In genomic region chr1:43803906-43804474, GRCm38 (mm10) we compare ENCODE assay signal across 29 mouse cellular contexts. TPM values are rescaled to one million over a fixed set of nuclear protein-coding genes. Genes with fewer than 3 reads are reported as not detected.
A peak's percentile ranks its signal among the peaks of the same experiment; 100 is the strongest.
DNase-seq lines count a peak whose midpoint lies in the region; ATAC-seq lines count a peak whose summit lies in the region.
"Had no signal": no experiment of that assay in that cellular context is flagged by ENCODE, and none has a peak within 500 bp of the region (broad histone marks: within the 10 kb centered on the region; RNA-seq: fewer than 3 reads in every experiment).

No protein-coding gene starts in this region.

- H3K9me3 ChIP-seq in heart, embryonic 10.5 days = no peaks in the 10 kb centered on the region
- no peaks in the 10 kb centered on the region for H3K9me3 ChIP-seq in hindbrain, embryonic 13.5 days
- H3K9me3 ChIP-seq: embryonic facial prominence, embryonic 13.5 days; embryonic facial prominence, embryonic 15.5 days; forebrain, embryonic 10.5 days; forebrain, embryonic 12.5 days; forebrain, embryonic 15.5 days; G1E had no signal

- 83% methylated on average over 1 of the region's 1 CpGs for WGBS in heart, embryonic 10.5 days
- WGBS in hindbrain, embryonic 13.5 days = 96% methylated on average over 1 of the region's 1 CpGs

- no peak overlapping the region for H3K4me2 ChIP-seq in hindbrain, embryonic 13.5 days
- H3K4me2 ChIP-seq: embryonic facial prominence, embryonic 13.5 days; embryonic facial prominence, embryonic 15.5 days; forebrain, embryonic 12.5 days; forebrain, embryonic 15.5 days had no signal

- H3K4me1 ChIP-seq in heart, embryonic 10.5 days = no peaks in the 10 kb centered on the region
- H3K4me1 ChIP-seq in hindbrain, embryonic 13.5 days (replicated peaks) = no peaks in the 10 kb centered on the region
- H3K4me1 ChIP-seq: embryonic facial prominence, embryonic 13.5 days; embryonic facial prominence, embryonic 15.5 days; forebrain, embryonic 10.5 days; forebrain, embryonic 12.5 days; forebrain, embryonic 15.5 days had no signal

- H3K4me3 ChIP-seq in heart, embryonic 10.5 days = no peak overlapping the region
- H3K4me3 ChIP-seq in hindbrain, embryonic 13.5 days = no peak overlapping the region
- H3K4me3 ChIP-seq: embryonic facial prominence, embryonic 13.5 days; embryonic facial prominence, embryonic 15.5 days; erythroblast, embryonic 14.5 days; forebrain, embryonic 10.5 days; forebrain, embryonic 12.5 days; forebrain, embryonic 15.5 days had no signal

- 0 out of 2 replicates have a peak, but pooled peaks have one; percentile 20 for ATAC-seq in granulocyte monocyte progenitor cell, adult 5-6 weeks (replicated peaks; ENCODE audit: poor library complexity, severe bottlenecking)
- peak; percentile 61 for ATAC-seq in megakaryocyte progenitor cell, adult 5-6 weeks (replicated peaks; ENCODE audit: poor library complexity)
- no peak for ATAC-seq in hindbrain, embryonic 13.5 days (ENCODE audit: low FRiP score)
- ATAC-seq: activated CD4-positive, CD25-positive, alpha-beta regulatory T cell, adult 4 months; CD4-positive, CD25-positive, alpha-beta regulatory T cell, adult 4 months; forebrain, embryonic 15.5 days; forebrain, postnatal 0 days; Patski had no signal

- peaks cover 11% of the 10 kb centered on the region for H3K36me3 ChIP-seq in heart, embryonic 10.5 days
- peaks cover 34% of the 10 kb centered on the region for H3K36me3 ChIP-seq in hindbrain, embryonic 13.5 days

- H3K9ac ChIP-seq in hindbrain, embryonic 13.5 days = no peak overlapping the region
- H3K9ac ChIP-seq: embryonic facial prominence, embryonic 13.5 days; embryonic facial prominence, embryonic 15.5 days; forebrain, embryonic 12.5 days; forebrain, embryonic 15.5 days; forebrain, postnatal 0 days had no signal

- peak; percentile 8 for DNase-seq in heart, adult 11 months
- DNase-seq in heart, embryonic 10.5 days (ENCODE audit: low spot score) = no peak
- DNase-seq in adrenal gland, adult 2 months = no peak
- no peak for DNase-seq in testis, postnatal 10 days (ENCODE audit: low spot score)
- DNase-seq: adrenal gland, postnatal 10 days; adrenal gland, postnatal 25 days; B cell, adult 2 months; cerebellum, adult 11 months; cerebellum, adult 18-20 months; cerebellum, adult 8-10 months; cerebellum, adult 9-11 months; cerebellum, postnatal 14 days; cerebellum, postnatal 36 days; embryo, embryonic 11 days; forebrain, postnatal 0 days had no signal

- H3K27me3 ChIP-seq in heart, embryonic 10.5 days (ENCODE audit: insufficient read depth, poor library complexity, severe bottlenecking) = no peaks in the 10 kb centered on the region
- no peaks in the 10 kb centered on the region for H3K27me3 ChIP-seq in hindbrain, embryonic 13.5 days
- H3K27me3 ChIP-seq: CH12.LX; embryonic facial prominence, embryonic 13.5 days; embryonic facial prominence, embryonic 15.5 days; forebrain, embryonic 12.5 days; forebrain, embryonic 15.5 days; Patski had no signal

- no peak overlapping the region for H3K27ac ChIP-seq in heart, embryonic 10.5 days
- no peak overlapping the region for H3K27ac ChIP-seq in hindbrain, embryonic 13.5 days
- H3K27ac ChIP-seq: embryonic facial prominence, embryonic 13.5 days; embryonic facial prominence, embryonic 15.5 days; forebrain, embryonic 10.5 days; forebrain, embryonic 12.5 days; forebrain, embryonic 15.5 days had no signal

RNA-seq across cellular contexts. Expression of gene Uxs1, which starts 23.6 kb away (rescaled TPM):
- polyA plus RNA-seq in heart, embryonic 10.5 days (2016; fragmentation: Nextera tagmentation; extraction: Ambion mirVana) = 15.6 and 17.2 TPM in 2 replicates
- total RNA-seq in granulocyte monocyte progenitor cell, adult 5-6 weeks (2014; fragmentation: Nextera tagmentation) = 20.6 and 45.0 TPM in 2 replicates
- 28.4 and 39.2 TPM in 2 replicates for total RNA-seq in granulocyte monocyte progenitor cell, adult 5-6 weeks (2017)
- 28.0 and 32.7 TPM in 2 replicates for total RNA-seq in megakaryocyte progenitor cell, adult 5-6 weeks (2015)
- 30.7 and 49.6 TPM in 2 replicates for total RNA-seq in megakaryocyte progenitor cell, adult 5-6 weeks (2017)
- 10 to 100 TPM; 48.4 to 65.3 TPM for total RNA-seq in adrenal gland, adult 2 months (2021)
- 18.1 and 27.4 TPM in 2 replicates for polyA plus RNA-seq in adrenal gland, adult 2 months (2012; rRNA removed)
- 18.8 and 20.1 TPM in 2 replicates for polyA plus RNA-seq in hindbrain, embryonic 13.5 days (2015; fragmentation: Nextera tagmentation; extraction: Ambion mirVana)
